Mouse (Mus musculus) liver, adult 2 months (tissue): ENCODE measurements around the gene Chmp2a. TPM values are rescaled to one million over a fixed set of nuclear protein-coding genes. Genes with fewer than 3 reads are reported as not detected.

Source experiments
- DNase-seq: peaks from one replicate; pipeline ENCODE4 v3.0.0-alpha.2; 2011; ENCODE audit warnings: low read depth, low spot score; ENCODE audit errors: extremely low read depth
- H3K27ac ChIP-seq: fragments of 200-500 bp; replicated peaks from 2 replicates; pipeline ENCODE4 v1.5.1; 2012; ENCODE audit warnings: low read depth, mild to moderate bottlenecking, control low read depth, inconsistent platforms, low read length; ENCODE audit not compliant: insufficient read depth
- H3K27me3 ChIP-seq: fragments of 200-500 bp; 2 replicates; pipeline ENCODE4 v1.6.1; 2012; ENCODE audit warnings: mild to moderate bottlenecking, moderate library complexity, low read length, inconsistent platforms; ENCODE audit not compliant: control insufficient read depth, insufficient read depth
- H3K36me3 ChIP-seq: fragments of 200-500 bp; 2 replicates; pipeline ENCODE4 v1.6.1; 2012; ENCODE audit warnings: low read length, inconsistent platforms; ENCODE audit not compliant: control insufficient read depth, insufficient read depth
- H3K4me1 ChIP-seq: fragments of 200-500 bp; 2 replicates; pipeline ENCODE4 v1.6.1; 2011; ENCODE audit warnings: low read length; ENCODE audit not compliant: control insufficient read depth, insufficient read depth
- H3K4me3 ChIP-seq: fragments of 200-500 bp; 2 replicates; pipeline ENCODE4 v1.5.1; 2011; ENCODE audit warnings: low read depth, mild to moderate bottlenecking, control low read depth, low read length, moderate library complexity; ENCODE audit not compliant: insufficient read depth
- H3K79me2 ChIP-seq: fragments of 200-500 bp; 2 replicates; pipeline ENCODE4 v1.6.1; 2012; ENCODE audit warnings: inconsistent platforms, mild to moderate bottlenecking, low read length, moderate library complexity; ENCODE audit not compliant: control insufficient read depth, insufficient read depth
- H3K9ac ChIP-seq: fragments of 200-500 bp; 2 replicates; pipeline ENCODE4 v1.6.1; 2012; ENCODE audit warnings: low read depth, mild to moderate bottlenecking, control low read depth, inconsistent platforms, low read length
- CTCF ChIP-seq: fragments of 200-500 bp; IDR thresholded peaks from 2 replicates; pipeline ENCODE4 v1.5.1; 2011; ENCODE audit warnings: low read depth, low read length, control low read depth
- POLR2A ChIP-seq: fragments of 200-500 bp; IDR thresholded peaks from 2 replicates; pipeline ENCODE4 v1.6.1; 2011; ENCODE audit warnings: low read length, control low read depth; ENCODE audit not compliant: insufficient read depth; ENCODE audit errors: extremely low read depth
- WGBS: fragments of 180-500 bp; shearing (Covaris S2); methylation state at CpG from one replicate; pipeline ENCODE4 v1.1.7; 2018; 5-methylcytosine and 5-hydroxymethylcytosine counted together
- polyA plus RNA-seq: library from polyadenylated mRNA; depleted of rRNA; stranded (reverse); fragments of >200 nt; gene quantifications from 2 replicates; pipeline ENCODE4 v1.2.3, GENCODE M21; 2012
- total RNA-seq: library from RNA; depleted of rRNA; stranded (reverse); fragments of >200 nt; gene quantifications from 2 replicates; pipeline ENCODE4 v1.2.3, GENCODE M21; 2014

Gene Chmp2a
- total and polyA plus RNA-seq, 2 experiments, result 62.8 to 149 TPM

GRCm38 (mm10) chr7:13038621-13039169 is 4.1 kb upstream of the Chmp2a start:
- peaks cover 8% of the 10 kb centered on the region; the same call in 1 of the 2 replicates for H3K79me2 ChIP-seq
- WGBS, result 2% methylated on average over 15 of the region's 15 CpGs
- H3K27me3 ChIP-seq, result peaks cover 3% of the 10 kb centered on the region
- H3K36me3 ChIP-seq, result peaks cover 3% of the 10 kb centered on the region; the same call in 1 of the 2 replicates
- H3K4me1 ChIP-seq, result peaks cover 24% of the 10 kb centered on the region
- peak; percentile 63 for DNase-seq
- H3K4me3 ChIP-seq, result peak overlapping the region; percentile 84
- H3K27ac ChIP-seq, result peak overlapping the region; percentile 95
- TF ChIP-seq CTCF (no peak), POLR2A (no peak)
- H3K9ac ChIP-seq, result peak overlapping the region; percentile 97

DNA sequence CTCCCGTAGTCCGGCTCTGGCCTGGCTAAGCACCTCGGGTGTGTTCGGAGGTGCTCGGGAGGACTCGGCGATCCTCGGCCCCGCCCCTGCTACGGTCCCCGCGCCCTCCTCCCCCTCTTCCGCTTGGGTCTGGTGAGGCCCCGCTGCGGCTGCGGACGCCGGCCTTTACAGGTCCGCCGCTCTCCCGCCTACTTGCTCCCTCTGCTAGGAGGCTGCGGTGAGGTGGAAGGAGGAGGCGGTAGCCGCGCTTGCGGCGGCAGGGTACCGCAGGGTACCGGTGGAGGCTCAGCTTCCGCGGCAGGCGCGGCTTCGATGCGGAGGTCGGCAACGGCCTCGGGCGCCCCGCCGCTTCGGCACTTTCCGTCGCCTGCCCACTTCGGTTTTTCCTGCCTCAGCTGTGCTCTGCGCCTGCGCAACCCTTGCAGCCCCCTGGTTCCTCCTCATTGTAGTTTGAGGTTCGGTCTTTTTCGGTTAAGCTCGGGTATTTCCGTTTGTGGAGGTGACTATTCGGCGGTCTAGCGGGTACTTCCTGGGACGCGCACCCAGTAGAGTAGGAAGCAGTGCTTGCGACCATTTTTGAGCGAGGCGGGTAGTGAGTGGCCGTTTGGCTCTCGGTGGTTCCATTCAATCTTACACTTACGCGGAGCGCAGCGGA is 3.4 kb upstream of the Chmp2a start, which contains the start of gene Ube2m:
TSS of gene Ube2m (minus strand) at position 375 of the 655 bp plus-strand sequence.
- H3K4me1 ChIP-seq, result peaks cover 24% of the 10 kb centered on the region
- H3K27ac ChIP-seq, result peak within 1 kb of the TSS; percentile 95
- H3K36me3 ChIP-seq, result peaks cover 3% of the 10 kb centered on the region; the same call in 1 of the 2 replicates
- peaks cover 8% of the 10 kb centered on the region; the same call in 1 of the 2 replicates for H3K79me2 ChIP-seq
- H3K9ac ChIP-seq, result peak within 1 kb of the TSS; percentile 97
- peak; percentile 78 for DNase-seq
- H3K27me3 ChIP-seq, result no peaks in the 10 kb centered on the region
- TF ChIP-seq CTCF (no peak), POLR2A (peak; percentile 91)
- peak within 1 kb of the TSS; percentile 84 for H3K4me3 ChIP-seq
- under 1% methylated on average over 63 of the region's 65 CpGs for WGBS

GRCm38 (mm10) chr7:13037366-13037765 is 2.8 kb upstream of the Chmp2a start:
- peaks cover 25% of the 10 kb centered on the region for H3K4me1 ChIP-seq
- peak overlapping the region; percentile 84 for H3K4me3 ChIP-seq
- TF ChIP-seq POLR2A (no peak), CTCF (no peak)

DNA sequence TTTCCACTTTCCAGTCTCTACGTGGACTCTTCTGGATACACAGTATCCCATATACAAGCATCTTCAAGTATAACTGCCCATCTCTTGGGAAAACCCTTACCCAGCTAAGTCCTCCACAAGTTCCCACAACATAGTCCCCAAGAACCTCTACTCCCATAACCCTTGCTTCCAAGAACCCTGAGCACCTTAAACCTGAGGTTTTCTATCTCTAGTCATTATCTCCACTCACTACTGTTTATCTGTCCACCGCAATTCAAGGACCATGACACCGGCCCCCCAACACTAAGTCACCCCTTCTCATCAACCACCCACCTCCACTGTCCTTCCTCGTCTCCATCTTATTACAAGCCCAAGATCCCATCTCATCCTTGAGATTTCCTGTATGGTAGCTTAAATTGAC is 2.2 kb upstream of the Chmp2a start:
- peaks cover 24% of the 10 kb centered on the region for H3K4me1 ChIP-seq
- H3K27me3 ChIP-seq, result no peaks in the 10 kb centered on the region
- TF ChIP-seq POLR2A (no peak), CTCF (no peak)
- no peak for DNase-seq
- peak overlapping the region; percentile 80; the same call in 1 of the 2 replicates for H3K27ac ChIP-seq
- H3K9ac ChIP-seq, result peak overlapping the region; percentile 95
- peaks cover 6% of the 10 kb centered on the region; the same call in 1 of the 2 replicates for H3K36me3 ChIP-seq
- peak overlapping the region; percentile 84 for H3K4me3 ChIP-seq
- H3K79me2 ChIP-seq, result peaks cover 8% of the 10 kb centered on the region; the same call in 1 of the 2 replicates
- 22% methylated on average over 4 of the region's 4 CpGs for WGBS

More at GRCm38 (mm10) chr7:13037366-13037765, 2.8 kb upstream of the Chmp2a start:
- peaks cover 8% of the 10 kb centered on the region; the same call in 1 of the 2 replicates for H3K79me2 ChIP-seq
- peak; percentile 31 for DNase-seq
- H3K27me3 ChIP-seq, result no peaks in the 10 kb centered on the region
- H3K27ac ChIP-seq, result peak overlapping the region; percentile 80
- H3K9ac ChIP-seq, result peak overlapping the region; percentile 95
- WGBS, result under 1% methylated on average over 32 of the region's 33 CpGs
- H3K36me3 ChIP-seq, result peaks cover 3% of the 10 kb centered on the region; the same call in 1 of the 2 replicates

DNA sequence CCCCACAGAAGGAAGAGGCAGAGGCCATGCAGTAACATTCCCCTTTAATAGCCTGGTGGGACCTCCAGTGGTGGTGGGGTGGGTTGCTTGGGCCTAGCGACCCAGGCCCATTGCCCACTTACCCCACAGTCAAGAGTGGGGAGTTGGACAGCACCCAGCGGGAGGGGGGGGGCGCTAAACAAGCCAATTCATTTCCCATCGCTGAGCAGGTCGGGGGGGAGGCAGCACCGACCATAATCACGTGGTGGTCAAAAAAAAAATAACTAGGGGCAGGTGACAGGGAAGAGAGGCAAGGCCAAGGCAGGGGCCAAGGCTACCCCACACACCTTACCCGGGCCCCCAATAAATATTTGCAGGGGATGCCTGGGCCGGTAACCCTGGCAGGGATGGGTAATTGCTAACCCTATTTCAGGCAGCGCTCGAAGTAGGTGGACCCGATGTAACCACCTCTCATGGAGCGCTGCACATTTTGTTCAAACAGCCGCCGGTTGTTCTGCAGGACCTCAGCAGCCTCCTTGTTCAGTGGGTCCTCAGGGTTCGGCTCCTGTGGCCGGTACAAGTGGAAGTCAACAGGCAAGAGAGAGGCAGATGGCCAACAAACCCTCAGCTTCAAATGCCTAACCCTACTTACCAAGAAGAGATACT is 726 bp upstream of the Chmp2a start:
- no peak overlapping the region for H3K4me3 ChIP-seq
- TF ChIP-seq POLR2A (no peak), CTCF (no peak)
- H3K27ac ChIP-seq, result no peak overlapping the region
- H3K79me2 ChIP-seq, result peaks cover 8% of the 10 kb centered on the region; the same call in 1 of the 2 replicates
- peak overlapping the region; percentile 21; the same call in 1 of the 2 replicates for H3K9ac ChIP-seq
- H3K27me3 ChIP-seq, result no peaks in the 10 kb centered on the region
- DNase-seq, result no peak
- WGBS, result 77% methylated on average over 17 of the region's 17 CpGs
- H3K4me1 ChIP-seq, result peaks cover 24% of the 10 kb centered on the region
- peaks cover 19% of the 10 kb centered on the region for H3K36me3 ChIP-seq
